Mouse (Mus musculus) hindbrain, embryonic 13.5 days (tissue): ENCODE results near the gene Esrrg. TPM values are rescaled to one million over a fixed set of nuclear protein-coding genes. Genes with fewer than 3 reads are reported as not detected.

Experiments
- ATAC-seq: fragments of 200-750 bp; cut with Nextera tagmentation; 2 replicates; pipeline ENCODE4 v1.8.0; 2017; ENCODE audit warnings: moderate TSS enrichment; ENCODE audit not compliant: low FRiP score
- H3K27ac ChIP-seq: fragments of 300-500 bp; sonication (generic); 2 replicates; pipeline ENCODE4 v1.5.1; 2015; ENCODE audit warnings: inconsistent platforms, mild to moderate bottlenecking, moderate library complexity
- H3K27me3 ChIP-seq: fragments of 300-500 bp; sonication (generic); 2 replicates; pipeline ENCODE4 v1.6.1; 2015; ENCODE audit warnings: mild to moderate bottlenecking, inconsistent platforms
- H3K36me3 ChIP-seq: fragments of 300-500 bp; sonication (generic); 2 replicates; pipeline ENCODE4 v1.6.1; 2015; ENCODE audit warnings: mild to moderate bottlenecking, inconsistent platforms
- H3K4me1 ChIP-seq: fragments of 300-500 bp; sonication (generic); replicated peaks from 2 replicates; pipeline ENCODE4 v1.6.1; 2015; ENCODE audit warnings: inconsistent platforms
- H3K4me2 ChIP-seq: fragments of 300-500 bp; sonication (generic); 2 replicates; pipeline ENCODE4 v1.6.1; 2015; ENCODE audit warnings: inconsistent platforms, mild to moderate bottlenecking, moderate library complexity
- H3K4me3 ChIP-seq: fragments of 300-500 bp; sonication (generic); 2 replicates; pipeline ENCODE4 v1.5.1; 2015; ENCODE audit warnings: mild to moderate bottlenecking, inconsistent platforms
- H3K9ac ChIP-seq: fragments of 300-500 bp; sonication (generic); 2 replicates; pipeline ENCODE4 v1.6.1; 2015; ENCODE audit warnings: mild to moderate bottlenecking, inconsistent platforms
- H3K9me3 ChIP-seq: fragments of 300-500 bp; sonication (generic); 2 replicates; pipeline ENCODE4 v1.6.1; 2016; ENCODE audit warnings: inconsistent platforms
- WGBS: fragments of 180-500 bp; shearing (Covaris S2); methylation state at CpG from one replicate; pipeline ENCODE4 v1.1.7; 2015; 5-methylcytosine and 5-hydroxymethylcytosine counted together
- polyA plus RNA-seq: library from polyadenylated mRNA; unstranded; fragments of >200 nt; fragmentation: Nextera tagmentation; extraction: Ambion mirVana; gene quantifications from 2 replicates; pipeline ENCODE4 v1.2.1, GENCODE M21; 2015

Esrrg gene
- polyA plus RNA-seq, 1 experiment from 2014 or later = 28.9 TPM

GRCm38 (mm10) chr1:187691846-187692525 is 83.4 kb downstream of the Esrrg start:
- Histone ChIP-seq H3K36me3 (no peaks in the 10 kb centered on the region), H3K9me3 (no peaks in the 10 kb centered on the region), H3K9ac (no peak overlapping the region), H3K4me2 (no peak overlapping the region), H3K27ac (no peak overlapping the region), H3K4me3 (no peak overlapping the region), H3K4me1 (0 out of 2 replicates have a peak, but pooled peaks cover 3% of the 10 kb centered on the region), H3K27me3 (no peaks in the 10 kb centered on the region)
- 90% methylated on average over 11 of the region's 11 CpGs for WGBS
- ATAC-seq = no peak

GRCm38 (mm10) chr1:187694865-187695264 is 86.3 kb downstream of the Esrrg start:
- H3K27ac ChIP-seq = no peak overlapping the region
- no peak overlapping the region for H3K4me2 ChIP-seq
- no peak overlapping the region for H3K4me3 ChIP-seq
- no peak overlapping the region for H3K9ac ChIP-seq
- H3K9me3 ChIP-seq = no peaks in the 10 kb centered on the region
- no peak for ATAC-seq
- H3K4me1 ChIP-seq = 0 out of 2 replicates have a peak, but pooled peaks cover 3% of the 10 kb centered on the region
- H3K27me3 ChIP-seq = no peaks in the 10 kb centered on the region
- 56% methylated on average over 4 of the region's 4 CpGs for WGBS
- H3K36me3 ChIP-seq = no peaks in the 10 kb centered on the region

GRCm38 (mm10) chr1:187698201-187698600 is 89.6 kb downstream of the Esrrg start:
- no peaks in the 10 kb centered on the region for H3K9me3 ChIP-seq

GRCm38 (mm10) chr1:187700963-187701362 is 92.4 kb downstream of the Esrrg start:
- WGBS = 81% methylated on average over 2 of the region's 2 CpGs
- no peak for ATAC-seq
- no peaks in the 10 kb centered on the region for H3K9me3 ChIP-seq
- H3K36me3 ChIP-seq = no peaks in the 10 kb centered on the region
- H3K27me3 ChIP-seq = no peaks in the 10 kb centered on the region
- no peak overlapping the region for H3K4me3 ChIP-seq
- no peak overlapping the region for H3K4me2 ChIP-seq
- 0 out of 2 replicates have a peak, but pooled peaks cover 2% of the 10 kb centered on the region for H3K4me1 ChIP-seq
- no peak overlapping the region for H3K9ac ChIP-seq
- no peak overlapping the region for H3K27ac ChIP-seq

More at GRCm38 (mm10) chr1:187698201-187698600, 89.6 kb downstream of the Esrrg start:
- H3K4me3 ChIP-seq = no peak overlapping the region
- H3K36me3 ChIP-seq = no peaks in the 10 kb centered on the region
- 94% methylated on average over 9 of the region's 9 CpGs for WGBS
- no peak overlapping the region for H3K9ac ChIP-seq
- no peak overlapping the region for H3K27ac ChIP-seq
- no peak for ATAC-seq
- H3K27me3 ChIP-seq = no peaks in the 10 kb centered on the region
- H3K4me1 ChIP-seq = 0 out of 2 replicates have a peak, but pooled peaks cover 3% of the 10 kb centered on the region
- H3K4me2 ChIP-seq = no peak overlapping the region

GRCm38 (mm10) chr1:187704921-187705320 is 96.3 kb downstream of the Esrrg start:
- WGBS = 87% methylated on average over 4 of the region's 4 CpGs
- H3K27ac ChIP-seq = no peak overlapping the region
- H3K4me1 ChIP-seq = peaks cover 11% of the 10 kb centered on the region; the same call in 1 of the 2 replicates
- no peak overlapping the region for H3K4me2 ChIP-seq
- no peaks in the 10 kb centered on the region for H3K9me3 ChIP-seq
- ATAC-seq = no peak
- no peak overlapping the region for H3K9ac ChIP-seq
- H3K4me3 ChIP-seq = no peak overlapping the region
- no peaks in the 10 kb centered on the region for H3K27me3 ChIP-seq
- no peaks in the 10 kb centered on the region for H3K36me3 ChIP-seq

GRCm38 (mm10) chr1:187705348-187705747 is 96.8 kb downstream of the Esrrg start:
- H3K4me2 ChIP-seq = no peak overlapping the region
- no peaks in the 10 kb centered on the region for H3K36me3 ChIP-seq
- WGBS = 88% methylated on average over 5 of the region's 5 CpGs

GRCm38 (mm10) chr1:187706046-187706445 is 97.5 kb downstream of the Esrrg start:
- WGBS = 53% methylated on average over 6 of the region's 6 CpGs
- Histone ChIP-seq H3K4me1 (peaks cover 21% of the 10 kb centered on the region), H3K9ac (no peak overlapping the region), H3K27me3 (no peaks in the 10 kb centered on the region), H3K4me3 (no peak overlapping the region), H3K9me3 (no peaks in the 10 kb centered on the region), H3K27ac (no peak overlapping the region), H3K4me2 (no peak overlapping the region), H3K36me3 (no peaks in the 10 kb centered on the region)
- no peak for ATAC-seq

More at GRCm38 (mm10) chr1:187705348-187705747, 96.8 kb downstream of the Esrrg start:
- Histone ChIP-seq H3K27ac (no peak overlapping the region), H3K27me3 (no peaks in the 10 kb centered on the region), H3K9ac (no peak overlapping the region), H3K4me1 (peaks cover 15% of the 10 kb centered on the region), H3K9me3 (no peaks in the 10 kb centered on the region), H3K4me3 (no peak overlapping the region)
- ATAC-seq = no peak

GRCm38 (mm10) chr1:187707176-187707575 is 98.6 kb downstream of the Esrrg start:
- Histone ChIP-seq H3K9me3 (no peaks in the 10 kb centered on the region), H3K27me3 (no peaks in the 10 kb centered on the region), H3K27ac (no peak overlapping the region), H3K9ac (no peak overlapping the region), H3K4me1 (peaks cover 28% of the 10 kb centered on the region), H3K4me3 (no peak overlapping the region), H3K36me3 (no peaks in the 10 kb centered on the region), H3K4me2 (no peak overlapping the region)
- ATAC-seq = no peak

GRCm38 (mm10) chr1:187710434-187710948 is 101.9 kb downstream of the Esrrg start:
- Histone ChIP-seq H3K36me3 (no peaks in the 10 kb centered on the region), H3K27ac (0 out of 2 replicates have a peak overlapping the region, but pooled peaks have one; percentile 15), H3K9me3 (no peaks in the 10 kb centered on the region), H3K4me1 (peaks cover 28% of the 10 kb centered on the region), H3K4me3 (no peak overlapping the region), H3K4me2 (no peak overlapping the region), H3K27me3 (no peaks in the 10 kb centered on the region), H3K9ac (no peak overlapping the region)
- 62% methylated on average over 8 of the region's 8 CpGs for WGBS
- no peak for ATAC-seq

GRCm38 (mm10) chr1:187721035-187721434 is 112.4 kb downstream of the Esrrg start:
- ATAC-seq = no peak
- H3K9ac ChIP-seq = no peak overlapping the region
- H3K4me1 ChIP-seq = peaks cover 15% of the 10 kb centered on the region
- H3K27me3 ChIP-seq = no peaks in the 10 kb centered on the region
- no peak overlapping the region for H3K27ac ChIP-seq
- no peaks in the 10 kb centered on the region for H3K9me3 ChIP-seq
- H3K4me2 ChIP-seq = no peak overlapping the region
- H3K36me3 ChIP-seq = no peaks in the 10 kb centered on the region
- WGBS = 62% methylated on average over 3 of the region's 3 CpGs
- no peak overlapping the region for H3K4me3 ChIP-seq

GRCm38 (mm10) chr1:187722016-187722415 is 113.4 kb downstream of the Esrrg start:
- Histone ChIP-seq H3K36me3 (no peaks in the 10 kb centered on the region), H3K4me2 (no peak overlapping the region), H3K27me3 (no peaks in the 10 kb centered on the region), H3K9me3 (no peaks in the 10 kb centered on the region), H3K4me3 (no peak overlapping the region), H3K27ac (no peak overlapping the region), H3K4me1 (peaks cover 15% of the 10 kb centered on the region), H3K9ac (no peak overlapping the region)
- ATAC-seq = no peak
- 51% methylated on average over 9 of the region's 9 CpGs for WGBS

GRCm38 (mm10) chr1:187724651-187725050 is 116.1 kb downstream of the Esrrg start:
- H3K9ac ChIP-seq = no peak overlapping the region
- H3K36me3 ChIP-seq = no peaks in the 10 kb centered on the region
- 25% methylated on average over 1 of the region's 1 CpGs for whole genome bisulfite sequencing
- peaks cover 13% of the 10 kb centered on the region for H3K4me1 ChIP-seq
- no peaks in the 10 kb centered on the region for H3K27me3 ChIP-seq
- H3K4me2 ChIP-seq = no peak overlapping the region
- H3K9me3 ChIP-seq = no peaks in the 10 kb centered on the region
- ATAC-seq = no peak
- H3K4me3 ChIP-seq = no peak overlapping the region
- H3K27ac ChIP-seq = no peak overlapping the region

- Histone ChIP-seq H3K4me2 (no peak overlapping the region), H3K4me3 (no peak overlapping the region), H3K27me3 (no peaks in the 10 kb centered on the region), H3K36me3 (no peaks in the 10 kb centered on the region), H3K27ac (no peak overlapping the region), H3K4me1 (0 out of 2 replicates have a peak, but pooled peaks cover 9% of the 10 kb centered on the region), H3K9me3 (no peaks in the 10 kb centered on the region), H3K9ac (no peak overlapping the region)
- WGBS = 88% methylated on average over 1 of the region's 1 CpGs
- ATAC-seq = no peak
Observed at GRCm38 (mm10) chr1:187725351-187725750, 116.8 kb downstream of the Esrrg start.
